Mouse (Mus musculus) MEL (cell line): ENCODE measurements around the gene Csrnp1.

Experiments used
- CTCF ChIP-seq, 3 experiments: IDR thresholded peaks in 2 of 3; conservative IDR thresholded peaks in 1 of 3; 2 replicates each; pipeline ENCODE4 v1.5.1; 2011 to 2012; ENCODE audit warnings: low read length in 3 of 3, low read depth in 2 of 3, mild to moderate bottlenecking in 2 of 3, improper control_type of control experiment in 1 of 3, inconsistent platforms in 1 of 3, mixed read lengths in 1 of 3, moderate library complexity in 1 of 3; ENCODE audit not compliant: control insufficient read depth in 1 of 3, insufficient read depth in 1 of 3, poor library complexity in 1 of 3, severe bottlenecking in 1 of 3
- MAX ChIP-seq: IDR thresholded peaks from 2 replicates; pipeline ENCODE4 v1.6.1; 2011; ENCODE audit warnings: low read length, improper control_type of control experiment
- POLR2A ChIP-seq, 2 experiments: IDR thresholded peaks; 2 replicates each; pipeline ENCODE4 v1.6.1; 2011 to 2012; ENCODE audit warnings: low read length in 2 of 2, mild to moderate bottlenecking in 2 of 2, control low read depth in 1 of 2, improper control_type of control experiment in 1 of 2, low read depth in 1 of 2, moderate library complexity in 1 of 2; ENCODE audit not compliant: control insufficient read depth in 1 of 2, insufficient read depth in 1 of 2, poor library complexity in 1 of 2
- POLR2AphosphoS2 ChIP-seq: IDR thresholded peaks from 2 replicates; pipeline ENCODE4 v1.6.1; 2011; ENCODE audit warnings: low read length, improper control_type of control experiment
- SIN3A ChIP-seq: IDR thresholded peaks from 2 replicates; pipeline ENCODE4 v1.6.1; 2012; ENCODE audit warnings: low read length, improper control_type of control experiment, inconsistent platforms
- SMC3 ChIP-seq: IDR thresholded peaks from 2 replicates; pipeline ENCODE4 v1.6.1; 2011; ENCODE audit warnings: low read depth, low read length, improper control_type of control experiment
- TCF12 ChIP-seq: IDR thresholded peaks from 2 replicates; pipeline ENCODE4 v1.6.1; 2014; ENCODE audit warnings: low read depth, mild to moderate bottlenecking, inconsistent platforms, low read length, improper control_type of control experiment, moderate library complexity
- USF1 ChIP-seq: IDR thresholded peaks from 2 replicates; pipeline ENCODE4 v1.6.1; 2014; ENCODE audit warnings: low read depth, mild to moderate bottlenecking, inconsistent platforms, low read length, improper control_type of control experiment, moderate library complexity

- TF ChIP-seq CTCF (IDR thresholded peaks at IDR 0.05 in 2 of 3, conservative IDR thresholded peaks at IDR 0.05 in 1 of 3; ENCODE audit: control insufficient read depth in 1 of 3, insufficient read depth in 1 of 3, low read depth in 2 of 3, low read length in 3 of 3, poor library complexity in 1 of 3, severe bottlenecking in 1 of 3), result no peak
- TF ChIP-seq SMC3, result no peak
- no peak for TF ChIP-seq POLR2AphosphoS2
- no peak for TF ChIP-seq TCF12
- no peak for TF ChIP-seq MAX
- no peak for TF ChIP-seq SIN3A
- TF ChIP-seq USF1, result no peak
- TF ChIP-seq POLR2A (IDR thresholded peaks at IDR 0.05; ENCODE audit: control insufficient read depth in 1 of 2, insufficient read depth in 1 of 2, low read depth in 1 of 2, low read length in 2 of 2, poor library complexity in 1 of 2), result no peak
These were observed 14.3 kb upstream of the Csrnp1 start for GRCm38 (mm10) chr9:119998776-119999175.
